Mouse (Mus musculus) mature B cell (primary cell): ENCODE data around the gene Vdr.

ENCODE experiments used
- in situ Hi-C: fragments of 300-500 bp; cut with MboI; formaldehyde crosslinking; loops from 2 replicates; pipeline ENCODE4 v1.14.3; 2019

The Vdr gene

GRCm38 (mm10) chr15:97920306-97920705, 9.9 kb upstream of the Vdr start:
- in situ Hi-C loops = no loop called here

- in situ Hi-C loops = no loop called here
Observed at GRCm38 (mm10) chr15:97919217-97919616, 8.8 kb upstream of the Vdr start.

GRCm38 (mm10) chr15:97917994-97918393, 7.6 kb upstream of the Vdr start:
- in situ Hi-C loops = no loop called here

- in situ Hi-C loops = no loop called here
Observed at GRCm38 (mm10) chr15:97914331-97914747, 3.9 kb upstream of the Vdr start.

- in situ Hi-C loops = no loop called here
Observed at GRCm38 (mm10) chr15:97907801-97908751, 2.4 kb downstream of the Vdr start.

GRCm38 (mm10) chr15:97907202-97907601, 3.2 kb downstream of the Vdr start:
- in situ Hi-C loops = no loop called here

- in situ Hi-C loops = no loop called here
Observed at GRCm38 (mm10) chr15:97905281-97905680, 5.1 kb downstream of the Vdr start.

- in situ Hi-C loops = no loop called here
Observed at GRCm38 (mm10) chr15:97904339-97904991, 6.0 kb downstream of the Vdr start.

GRCm38 (mm10) chr15:97903261-97904009, 7.0 kb downstream of the Vdr start:
- in situ Hi-C loops = no loop called here

- in situ Hi-C loops = no loop called here
Observed at GRCm38 (mm10) chr15:97900991-97901390, 9.4 kb downstream of the Vdr start.

GRCm38 (mm10) chr15:97900336-97900912, 10.0 kb downstream of the Vdr start:
- in situ Hi-C loops = no loop called here

- in situ Hi-C loops = no loop called here
Observed at GRCm38 (mm10) chr15:97899714-97900113, 10.7 kb downstream of the Vdr start.

GRCm38 (mm10) chr15:97898791-97899190, 11.6 kb downstream of the Vdr start:
- in situ Hi-C loops = no loop called here

GRCm38 (mm10) chr15:97896861-97897654, 13.4 kb downstream of the Vdr start:
- in situ Hi-C loops = no loop called here

GRCm38 (mm10) chr15:97896347-97896746, 14.1 kb downstream of the Vdr start:
- in situ Hi-C loops = no loop called here

- in situ Hi-C loops = no loop called here
Observed at GRCm38 (mm10) chr15:97895847-97896246, 14.6 kb downstream of the Vdr start.

- in situ Hi-C loops = no loop called here
Observed at GRCm38 (mm10) chr15:97892506-97892905, 17.9 kb downstream of the Vdr start.

GRCm38 (mm10) chr15:97890450-97890849, 20.0 kb downstream of the Vdr start:
- in situ Hi-C loops = no loop called here

GRCm38 (mm10) chr15:97890017-97890416, 20.4 kb downstream of the Vdr start:
- in situ Hi-C loops = no loop called here

GRCm38 (mm10) chr15:97887541-97888016, 22.9 kb downstream of the Vdr start:
- in situ Hi-C loops = no loop called here

GRCm38 (mm10) chr15:97881423-97881822, 29.0 kb downstream of the Vdr start:
- in situ Hi-C loops = no loop called here
